Mouse (Mus musculus) 3134 (cell line): ENCODE measurements around the gene Xpnpep1.

Experiments
- DNase-seq: peaks from one replicate; pipeline ENCODE4 v3.0.0-alpha.2; 2011; ENCODE audit warnings: low spot score; ENCODE audit not compliant: insufficient read length; ENCODE audit errors: extremely low read depth

Gene Xpnpep1

GRCm38 (mm10) chr19:53033159-53033943 is 6.7 kb downstream of the Xpnpep1 start:
- no peak for DNase-seq

- DNase-seq: no peak
These were observed 7.4 kb downstream of the Xpnpep1 start for GRCm38 (mm10) chr19:53032647-53033046.

GRCm38 (mm10) chr19:53031957-53032371 is 8.1 kb downstream of the Xpnpep1 start:
- no peak for DNase-seq

- no peak for DNase-seq
These were observed 9.7 kb downstream of the Xpnpep1 start for GRCm38 (mm10) chr19:53030279-53030678.

- DNase-seq: no peak
These were observed 10.3 kb downstream of the Xpnpep1 start for GRCm38 (mm10) chr19:53029686-53030085.

GRCm38 (mm10) chr19:53029045-53029444 is 11.0 kb downstream of the Xpnpep1 start:
- DNase-seq: no peak

GRCm38 (mm10) chr19:53028216-53028615 is 11.8 kb downstream of the Xpnpep1 start:
- no peak for DNase-seq

GRCm38 (mm10) chr19:53023189-53023588 is 16.8 kb downstream of the Xpnpep1 start:
- no peak for DNase-seq

- no peak for DNase-seq
These were observed 17.9 kb downstream of the Xpnpep1 start for GRCm38 (mm10) chr19:53022037-53022614.

GRCm38 (mm10) chr19:53021537-53021936 is 18.5 kb downstream of the Xpnpep1 start:
- DNase-seq: no peak

GRCm38 (mm10) chr19:53019716-53020463 is 20.1 kb downstream of the Xpnpep1 start:
- DNase-seq: no peak

- DNase-seq: no peak
These were observed 22.1 kb downstream of the Xpnpep1 start for GRCm38 (mm10) chr19:53017954-53018353.

GRCm38 (mm10) chr19:53017248-53017647 is 22.8 kb downstream of the Xpnpep1 start:
- DNase-seq: no peak

- no peak for DNase-seq
These were observed 24.9 kb downstream of the Xpnpep1 start for GRCm38 (mm10) chr19:53014910-53015710.

- peak; percentile 65 for DNase-seq
These were observed 26.3 kb downstream of the Xpnpep1 start for GRCm38 (mm10) chr19:53013744-53014143.

- DNase-seq: no peak
These were observed 26.7 kb downstream of the Xpnpep1 start for GRCm38 (mm10) chr19:53013341-53013740.

GRCm38 (mm10) chr19:53010941-53011340 is 29.1 kb downstream of the Xpnpep1 start:
- DNase-seq: no peak

GRCm38 (mm10) chr19:53008921-53009320 is 31.1 kb downstream of the Xpnpep1 start:
- DNase-seq: no peak

- DNase-seq: peak; percentile 84
These were observed 31.9 kb downstream of the Xpnpep1 start for GRCm38 (mm10) chr19:53008020-53008705.

GRCm38 (mm10) chr19:53005978-53006377 is 34.0 kb downstream of the Xpnpep1 start:
- DNase-seq: no peak
